Mouse (Mus musculus): ENCODE data around the gene Mkrn2os.

DNA sequence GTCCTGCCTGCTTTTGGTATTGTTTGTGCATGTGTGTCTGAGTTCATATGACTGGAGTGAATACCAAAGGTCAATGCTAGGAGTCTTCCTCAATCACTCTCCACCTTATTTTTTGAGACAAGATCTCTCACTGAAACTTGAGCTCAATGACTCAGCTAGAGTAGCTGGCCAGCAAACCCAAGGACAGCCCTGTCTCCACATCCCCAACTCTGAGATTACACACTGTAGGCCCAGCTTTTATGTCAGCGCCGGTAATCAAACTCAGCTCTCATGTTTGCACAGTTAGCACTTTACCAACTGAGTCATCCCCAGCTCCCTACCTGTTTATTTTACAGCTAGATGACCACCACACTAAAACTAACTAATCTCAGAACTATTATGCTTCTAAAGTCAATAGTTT lies 41.6 kb upstream of the Mkrn2os start:
- TF ChIP-seq CTCF (IDR thresholded peaks at IDR 0.05; ENCODE audit: low read depth, low read length) (no peak), TAL1 (conservative IDR thresholded peaks at IDR 0.05; ENCODE audit: low read depth, low read length) (no peak)

All from G1E (cell line).